Mouse (Mus musculus): ENCODE measurements around the gene Qrich1.

Gene Qrich1

DNA sequence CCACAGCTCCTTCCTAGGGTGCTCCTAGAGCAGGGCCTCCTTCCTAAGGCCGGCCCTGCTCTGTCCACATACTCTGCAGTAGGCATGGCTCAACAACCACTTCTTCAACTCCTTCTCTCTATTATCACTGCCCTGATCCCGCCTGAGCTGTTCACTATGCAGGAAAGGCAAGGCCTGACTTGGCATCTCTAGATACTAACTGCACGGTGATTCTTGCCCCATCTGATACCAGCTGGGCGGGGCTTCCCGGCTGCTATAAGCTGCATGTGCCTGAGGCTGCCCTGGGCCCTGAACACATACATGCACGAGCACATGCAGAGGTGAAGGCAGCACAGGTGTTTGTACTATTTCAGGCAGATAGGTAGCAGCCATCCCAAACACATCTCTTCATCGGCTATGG lies 47.5 kb downstream of the Qrich1 start:
- DNase-seq (ENCODE audit: low read depth): no peak

GRCm38 (mm10) chr9:108565881-108566814 lies 49.5 kb downstream of the Qrich1 start:
- no peak for DNase-seq (ENCODE audit: low read depth)

DNA sequence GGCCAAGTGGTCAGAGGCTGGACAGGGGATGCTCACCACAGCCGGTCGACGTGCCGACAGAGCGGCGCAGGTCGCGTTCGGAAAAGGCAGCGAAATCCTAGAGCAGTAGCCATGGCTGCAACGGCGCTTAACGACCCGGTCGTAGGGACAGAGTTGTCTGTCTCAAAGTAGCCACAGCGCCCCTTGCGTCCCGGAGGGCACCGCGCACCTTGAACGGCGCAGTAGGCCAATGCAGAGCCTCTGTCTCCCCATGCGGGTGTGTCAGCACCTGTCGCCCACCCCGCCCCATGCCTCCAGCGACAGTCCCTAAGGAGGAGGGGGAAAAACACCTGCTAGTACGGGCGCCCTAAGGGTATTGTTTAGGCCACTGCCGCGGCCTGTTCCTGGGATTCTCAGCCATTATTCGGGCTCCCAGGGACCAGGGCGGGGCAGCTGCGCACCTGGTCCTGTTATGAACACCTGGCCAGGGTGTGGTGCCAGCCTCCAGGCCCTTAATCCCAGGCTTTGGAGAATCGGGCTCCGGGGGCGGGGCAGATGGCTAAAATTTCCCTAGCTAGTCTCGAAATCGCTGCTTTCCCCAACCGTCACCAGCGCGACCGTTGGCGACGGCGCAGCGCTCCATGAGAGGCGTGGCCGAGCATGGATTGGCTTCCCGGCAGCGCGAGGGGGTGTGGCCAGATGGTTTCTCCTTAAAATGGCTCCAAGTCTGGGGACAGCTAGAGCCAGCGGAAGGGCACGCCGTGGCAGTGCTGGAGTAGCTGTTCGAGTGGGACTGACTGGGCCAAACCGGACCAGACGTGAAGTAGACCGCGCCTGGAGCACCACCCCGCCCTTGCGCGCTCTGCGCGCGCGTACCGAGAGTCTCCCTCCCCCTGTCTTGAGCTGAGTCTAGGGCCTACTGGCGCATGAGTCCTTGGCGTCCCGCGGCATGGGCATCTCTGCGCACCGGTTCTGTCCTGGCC lies 50.5 kb downstream of the Qrich1 start, which contains the start of gene Ndufaf3:
Gene Ndufaf3 (minus strand): TSS at position 620 of the 962 bp plus-strand sequence.
- peak; percentile 86 for DNase-seq (ENCODE audit: low read depth)

DNA sequence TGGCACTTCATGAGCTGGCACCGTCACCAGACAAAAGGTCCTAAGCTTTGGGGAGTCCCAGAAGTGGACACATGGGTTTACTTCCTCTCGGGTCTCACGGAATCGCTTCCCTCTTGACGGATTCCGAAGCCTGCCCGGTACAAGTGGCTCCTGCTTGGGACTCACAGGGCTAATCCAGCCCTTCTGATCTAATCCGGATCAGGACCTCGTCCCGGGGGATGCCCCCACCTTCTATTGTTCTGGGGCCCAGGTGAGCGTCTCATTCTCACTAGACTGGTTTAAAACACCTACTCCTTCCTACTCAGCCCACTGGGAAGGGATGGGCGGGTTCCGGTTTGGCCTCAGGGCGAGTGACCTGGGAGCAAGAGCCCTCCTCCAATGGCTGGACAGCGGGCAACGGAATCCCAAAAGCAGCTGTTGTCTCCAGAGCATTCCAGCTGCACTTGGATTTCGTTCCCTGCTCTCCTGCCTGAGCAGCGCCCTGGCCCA lies 51.4 kb downstream of the Qrich1 start:
- no peak for DNase-seq (ENCODE audit: low read depth)

- no peak for DNase-seq (ENCODE audit: low read depth)
These were observed 51.9 kb downstream of the Qrich1 start for GRCm38 (mm10) chr9:108568511-108568921.

DNA sequence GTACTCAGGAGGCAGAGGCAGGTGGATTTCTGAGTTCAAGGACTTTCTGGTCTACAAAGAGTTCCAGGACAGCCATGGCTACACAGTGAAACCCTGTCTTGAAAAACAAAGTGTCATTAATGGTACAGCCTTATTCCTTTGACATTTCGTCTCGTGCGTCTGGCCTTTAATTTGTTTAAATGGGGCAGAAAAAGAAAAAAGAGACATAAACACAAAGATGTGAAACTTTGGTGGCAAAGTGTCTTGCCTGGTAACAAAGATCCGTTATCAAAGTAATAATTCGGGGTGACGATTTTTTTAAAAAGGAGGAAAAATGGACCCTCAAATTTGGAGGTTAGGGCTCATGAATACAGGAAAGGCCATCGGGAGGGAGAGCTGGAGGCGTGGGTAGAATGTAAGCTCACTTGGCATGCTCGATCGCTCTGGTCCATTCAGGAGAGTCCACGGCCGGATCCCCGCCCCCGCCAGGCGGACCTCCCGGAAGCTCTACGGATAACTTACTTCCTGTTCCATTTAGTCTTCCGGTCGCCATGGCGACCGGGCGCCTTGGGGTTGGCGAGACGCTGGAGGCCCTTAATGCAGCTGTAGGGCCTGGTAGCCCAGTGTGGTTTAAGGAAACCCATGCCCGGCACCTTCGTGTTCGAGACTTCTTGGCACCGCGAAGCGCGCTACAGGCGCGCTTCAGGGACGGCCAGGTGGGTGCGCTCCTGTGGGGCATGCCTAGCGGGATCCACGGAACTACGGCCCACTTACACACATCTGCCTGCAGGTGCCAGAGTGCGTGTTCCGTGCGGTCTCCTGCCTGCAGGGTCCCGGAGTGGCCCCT lies 53.0 kb downstream of the Qrich1 start, which contains the start of gene Dalrd3:
Gene Dalrd3 (plus strand): TSS at position 506 of the 826 bp plus-strand sequence.
- peak; percentile 81 for DNase-seq (ENCODE audit: low read depth)

DNA sequence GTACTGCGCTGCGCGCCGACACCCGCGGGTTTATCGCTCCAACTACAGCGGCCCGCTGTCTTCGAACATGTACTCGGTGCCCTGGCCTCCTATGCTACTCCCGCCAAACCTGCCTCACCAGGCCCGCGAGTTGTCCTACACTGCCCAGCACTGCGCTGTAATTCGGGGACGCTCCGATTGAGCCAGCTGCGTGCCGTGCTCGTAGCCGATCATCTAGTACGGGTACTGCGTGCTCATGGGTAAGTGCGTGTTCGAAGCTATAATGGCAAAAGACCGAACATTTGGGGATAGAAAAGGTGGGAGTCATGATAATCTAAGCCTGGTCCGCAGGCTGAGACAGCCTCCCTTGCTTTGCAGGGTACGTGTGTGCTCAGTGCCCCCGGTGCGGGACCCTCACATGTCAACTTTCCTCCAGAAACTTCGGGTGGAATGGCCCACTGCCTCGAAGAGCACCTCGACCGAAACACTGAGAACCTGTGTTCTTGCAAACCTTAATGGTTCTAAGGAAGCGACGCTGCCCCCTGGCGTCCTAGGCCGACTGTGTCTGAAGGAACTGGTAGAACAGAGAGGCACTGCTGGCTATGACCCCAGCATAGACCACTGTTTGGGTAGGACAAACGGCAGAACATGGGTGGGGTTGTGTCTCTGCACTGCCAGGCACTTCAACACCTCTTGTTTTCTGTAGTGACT lies 53.7 kb downstream of the Qrich1 start:
- DNase-seq (ENCODE audit: low read depth): peak; percentile 55

- no peak for DNase-seq (ENCODE audit: low read depth)
These were observed 54.9 kb downstream of the Qrich1 start for GRCm38 (mm10) chr9:108571401-108571973.

- no peak for DNase-seq (ENCODE audit: low read depth)
These were observed 55.7 kb downstream of the Qrich1 start for GRCm38 (mm10) chr9:108572321-108572720.

DNA sequence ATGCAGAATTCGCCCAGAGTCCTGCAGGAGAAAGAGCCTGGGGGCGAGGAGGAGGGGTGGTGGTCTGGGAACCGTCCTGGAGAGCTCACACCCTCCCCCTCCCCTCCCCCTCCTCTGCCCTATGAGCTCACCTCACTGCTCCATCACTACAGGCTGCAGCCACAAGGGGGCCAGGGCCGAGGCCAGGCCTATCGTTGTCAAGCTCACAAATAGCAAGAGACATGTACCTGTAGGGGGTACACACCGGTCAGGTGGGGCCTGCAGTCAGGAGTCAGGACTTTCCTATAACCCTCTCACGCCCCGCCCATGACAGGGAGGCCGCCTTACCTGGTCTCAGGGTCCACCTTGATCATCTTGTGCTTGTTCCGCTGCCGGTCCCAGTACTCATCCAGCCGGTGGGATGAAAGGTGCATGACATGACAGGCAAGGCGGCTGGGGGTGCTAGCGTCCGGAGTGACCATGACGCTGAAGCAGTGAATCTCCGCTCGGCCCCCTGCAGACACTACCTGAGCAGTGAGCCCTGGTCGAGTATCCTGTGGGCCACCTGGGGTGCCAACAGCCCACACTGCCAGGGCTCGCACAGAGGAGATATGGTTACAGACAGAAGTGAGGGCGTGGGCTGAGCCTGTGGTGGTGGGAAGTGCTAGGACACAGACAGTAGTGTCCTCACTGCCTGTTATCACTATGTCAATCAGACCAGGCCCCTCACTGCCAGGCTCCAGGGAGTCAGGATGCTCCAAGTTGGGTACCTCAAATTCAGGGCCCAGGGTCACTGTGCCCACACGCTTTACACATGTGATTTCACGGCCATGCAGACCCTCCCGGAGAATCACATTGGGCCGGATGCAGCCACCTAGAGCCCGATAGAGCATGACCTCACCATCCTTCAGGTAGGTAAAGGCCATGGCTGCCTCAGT lies 57.4 kb downstream of the Qrich1 start:
- no peak for DNase-seq (ENCODE audit: low read depth)

DNA sequence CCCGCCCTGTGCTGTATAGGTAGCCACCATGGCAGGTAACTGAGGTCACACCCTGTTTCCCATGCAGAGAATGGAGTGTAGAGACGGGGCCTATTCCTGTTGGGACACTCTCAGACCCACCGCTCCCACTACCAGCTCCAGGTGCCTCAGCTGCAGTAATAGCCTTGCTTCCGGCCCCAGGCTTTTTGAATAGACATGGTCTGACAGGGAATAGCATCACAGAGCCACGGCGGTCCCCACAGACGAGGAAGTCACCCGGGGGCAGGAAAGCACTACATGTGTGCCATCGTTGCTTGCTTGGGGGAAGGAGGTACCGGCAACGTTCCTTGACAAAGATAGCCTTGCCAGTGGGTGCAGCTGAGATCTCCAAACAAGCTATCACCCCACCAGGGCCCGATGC lies 58.3 kb downstream of the Qrich1 start:
- DNase-seq (ENCODE audit: low read depth): no peak

DNA sequence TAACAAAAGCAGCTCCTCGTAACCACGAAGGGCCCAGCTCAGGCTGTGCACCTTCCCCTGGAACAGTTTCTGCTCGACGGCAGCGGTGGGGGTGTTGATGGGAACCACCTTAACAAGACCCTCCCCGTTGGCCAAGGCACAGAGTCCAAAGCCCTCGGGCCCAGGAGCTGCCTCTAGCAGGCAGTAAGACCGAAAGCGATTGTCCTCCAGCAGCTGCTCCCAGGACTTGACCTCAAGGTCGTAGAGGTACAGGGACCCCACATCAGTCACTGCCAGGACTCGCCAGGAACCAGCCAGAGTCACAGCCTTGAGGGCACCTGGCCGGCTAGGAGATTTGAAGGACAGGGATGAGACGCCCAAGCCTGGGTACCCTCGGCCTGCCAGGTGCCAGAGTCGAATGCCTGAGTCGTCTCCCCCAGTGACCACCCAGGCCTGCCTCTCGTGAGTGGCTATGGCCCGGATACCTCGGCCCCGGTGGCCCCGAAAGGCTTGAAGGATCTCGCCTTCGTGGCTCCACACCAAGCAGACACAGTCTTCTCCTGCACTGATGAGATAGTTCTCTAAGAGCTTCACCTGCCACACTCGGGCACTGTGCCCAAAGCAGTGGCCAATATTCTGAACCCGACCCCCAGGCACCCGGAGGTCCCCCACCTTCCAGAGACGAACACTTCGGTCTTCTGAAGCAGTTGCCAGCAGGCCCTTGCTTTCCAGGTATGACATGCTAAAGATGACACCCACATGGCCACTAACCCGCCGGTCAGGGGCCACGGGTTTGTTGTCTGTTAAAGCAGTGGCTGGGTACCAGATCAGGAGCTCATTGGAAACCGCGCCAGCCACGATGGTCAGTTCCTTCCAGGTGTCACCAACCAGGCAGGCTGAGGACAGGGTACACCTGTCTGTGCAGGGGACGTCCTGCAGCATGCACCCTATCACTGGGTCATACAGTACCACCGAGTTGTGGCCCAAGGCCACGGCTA lies 59.0 kb downstream of the Qrich1 start:
- DNase-seq (ENCODE audit: low read depth): no peak

GRCm38 (mm10) chr9:108577025-108577424 lies 60.4 kb downstream of the Qrich1 start:
- no peak for DNase-seq (ENCODE audit: low read depth)

- DNase-seq (ENCODE audit: low read depth): no peak
These were observed 61.4 kb downstream of the Qrich1 start for GRCm38 (mm10) chr9:108577934-108578544.

DNA sequence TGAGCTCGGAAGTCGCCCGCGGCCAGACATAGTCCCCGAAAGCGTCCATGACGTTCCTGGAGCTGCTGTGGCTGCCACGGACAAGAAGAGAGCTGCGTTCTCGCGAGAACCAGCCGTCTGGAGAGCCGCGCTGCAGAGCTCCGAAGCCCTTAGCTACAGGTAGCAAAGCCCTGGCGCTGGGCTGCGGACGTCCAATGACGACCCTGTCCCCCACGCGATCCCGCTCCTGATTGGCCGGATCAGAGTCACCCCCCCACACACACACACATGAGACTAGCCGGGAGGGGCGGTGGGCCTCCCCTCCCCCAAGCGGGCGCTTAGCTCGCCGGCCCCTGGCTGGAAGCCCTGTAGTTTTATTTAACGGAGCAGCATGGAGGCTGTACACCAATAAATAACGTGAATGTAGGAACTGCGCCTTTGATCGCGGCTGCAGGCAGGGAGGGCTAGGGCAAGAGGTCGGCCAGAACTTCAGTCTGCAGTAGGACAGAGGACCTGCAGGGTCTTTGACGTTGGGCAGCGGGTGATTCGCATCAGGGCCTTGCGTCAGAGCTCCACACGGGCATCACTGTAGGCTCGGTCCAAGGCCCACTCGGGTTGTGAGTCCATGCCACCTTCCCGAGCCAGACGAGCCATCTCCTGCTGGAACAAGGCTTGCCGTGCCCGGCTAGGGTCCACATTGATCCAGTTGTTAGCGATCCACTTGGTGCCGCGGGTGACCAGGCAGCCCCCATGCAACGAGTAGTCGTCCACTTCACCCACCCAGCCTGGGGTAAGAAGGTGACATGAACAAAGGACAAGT lies 62.1 kb downstream of the Qrich1 start, which contains the start of gene Wdr6:
Gene Wdr6 (minus strand): TSS at position 195 of the 799 bp plus-strand sequence.
- DNase-seq (ENCODE audit: low read depth): peak; percentile 92

DNA sequence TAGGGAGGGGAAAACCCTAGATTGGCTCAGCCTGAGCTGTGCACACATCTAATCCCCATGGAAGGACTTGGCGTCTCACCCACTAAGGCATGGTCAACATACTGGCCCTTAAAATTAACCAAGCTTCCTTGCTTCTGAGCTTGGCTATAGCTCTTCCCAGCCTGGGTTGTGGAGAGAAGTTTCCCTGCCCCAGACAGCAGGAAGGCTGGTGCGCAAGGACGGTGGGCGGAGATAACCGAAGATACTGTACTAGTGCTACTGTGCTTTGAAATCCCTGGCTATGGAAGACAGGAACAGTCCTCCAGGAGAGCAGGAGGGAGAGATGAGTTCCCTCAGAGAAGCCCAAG lies 62.7 kb downstream of the Qrich1 start:
- DNase-seq (ENCODE audit: low read depth): no peak

Measured in fibroblast of lung, adult 2 months (primary cell).